Mouse (Mus musculus) hindbrain, embryonic 13.5 days (tissue): ENCODE data around the gene Elmod3. TPM values are rescaled to one million over a fixed set of nuclear protein-coding genes. Genes with fewer than 3 reads are reported as not detected.

ENCODE experiments used
- ATAC-seq: fragments of 200-750 bp; cut with Nextera tagmentation; 2 replicates; pipeline ENCODE4 v1.8.0; 2017; ENCODE audit warnings: moderate TSS enrichment; ENCODE audit not compliant: low FRiP score
- H3K27ac ChIP-seq: fragments of 300-500 bp; sonication (generic); 2 replicates; pipeline ENCODE4 v1.5.1; 2015; ENCODE audit warnings: inconsistent platforms, mild to moderate bottlenecking, moderate library complexity
- H3K27me3 ChIP-seq: fragments of 300-500 bp; sonication (generic); 2 replicates; pipeline ENCODE4 v1.6.1; 2015; ENCODE audit warnings: mild to moderate bottlenecking, inconsistent platforms
- H3K36me3 ChIP-seq: fragments of 300-500 bp; sonication (generic); 2 replicates; pipeline ENCODE4 v1.6.1; 2015; ENCODE audit warnings: mild to moderate bottlenecking, inconsistent platforms
- H3K4me1 ChIP-seq: fragments of 300-500 bp; sonication (generic); replicated peaks from 2 replicates; pipeline ENCODE4 v1.6.1; 2015; ENCODE audit warnings: inconsistent platforms
- H3K4me2 ChIP-seq: fragments of 300-500 bp; sonication (generic); 2 replicates; pipeline ENCODE4 v1.6.1; 2015; ENCODE audit warnings: inconsistent platforms, mild to moderate bottlenecking, moderate library complexity
- H3K4me3 ChIP-seq: fragments of 300-500 bp; sonication (generic); 2 replicates; pipeline ENCODE4 v1.5.1; 2015; ENCODE audit warnings: mild to moderate bottlenecking, inconsistent platforms
- H3K9ac ChIP-seq: fragments of 300-500 bp; sonication (generic); 2 replicates; pipeline ENCODE4 v1.6.1; 2015; ENCODE audit warnings: mild to moderate bottlenecking, inconsistent platforms
- H3K9me3 ChIP-seq: fragments of 300-500 bp; sonication (generic); 2 replicates; pipeline ENCODE4 v1.6.1; 2016; ENCODE audit warnings: inconsistent platforms
- WGBS: fragments of 180-500 bp; shearing (Covaris S2); methylation state at CpG from one replicate; pipeline ENCODE4 v1.1.7; 2015; 5-methylcytosine and 5-hydroxymethylcytosine counted together
- polyA plus RNA-seq: library from polyadenylated mRNA; unstranded; fragments of >200 nt; fragmentation: Nextera tagmentation; extraction: Ambion mirVana; gene quantifications from 2 replicates; pipeline ENCODE4 v1.2.1, GENCODE M21; 2015

The Elmod3 gene
- 15.3 and 15.5 TPM in 2 replicates for polyA plus RNA-seq

GRCm38 (mm10) chr6:72597956-72598753, at the start of gene Elmod3, which contains the start of gene Retsat:
Gene Elmod3 (minus strand): TSS chr6:72598413.
Gene Retsat (plus strand): TSS chr6:72598475.
- Histone ChIP-seq H3K9me3 (no peaks in the 10 kb centered on the region), H3K4me1 (peaks cover 19% of the 10 kb centered on the region), H3K27ac (peak within 1 kb of the TSS; percentile 62), H3K9ac (peak within 1 kb of the TSS; percentile 82), H3K4me2 (peak within 1 kb of the TSS; percentile 80), H3K4me3 (peak within 1 kb of the TSS; percentile 65), H3K36me3 (peaks cover 4% of the 10 kb centered on the region; the same call in 1 of the 2 replicates), H3K27me3 (no peaks in the 10 kb centered on the region)
- 3% methylated on average over 38 of the region's 38 CpGs for WGBS
- ATAC-seq, result peak; percentile 95

DNA sequence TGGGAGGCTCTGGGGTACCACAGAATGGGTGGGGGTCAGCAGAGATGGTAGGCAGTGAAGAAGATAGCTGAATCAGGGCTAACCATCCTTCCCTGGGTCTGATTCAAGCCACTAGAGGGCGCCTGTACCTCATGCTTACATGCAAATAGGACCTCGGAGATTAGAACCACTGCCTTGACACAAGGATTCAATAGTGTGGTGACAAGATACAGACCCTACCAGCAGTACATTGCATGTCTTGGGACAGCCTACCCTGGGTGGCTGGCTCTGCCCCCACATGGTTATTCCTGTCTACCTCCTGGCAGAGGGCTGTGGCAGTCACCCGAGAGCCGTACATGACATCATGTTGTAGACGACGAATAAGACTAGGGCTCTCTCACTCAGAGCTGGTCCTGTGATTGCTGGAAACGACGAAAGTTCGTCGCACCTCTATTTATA, 49.2 kb upstream of the Elmod3 start:
- no peaks in the 10 kb centered on the region for H3K27me3 ChIP-seq
- peaks cover 13% of the 10 kb centered on the region; the same call in 1 of the 2 replicates for H3K4me1 ChIP-seq
- H3K36me3 ChIP-seq, result no peaks in the 10 kb centered on the region
- peak; percentile 71 for ATAC-seq
- H3K9ac ChIP-seq, result no peak overlapping the region
- WGBS, result 69% methylated on average over 10 of the region's 10 CpGs
- H3K27ac ChIP-seq, result no peak overlapping the region
- no peaks in the 10 kb centered on the region for H3K9me3 ChIP-seq
- no peak overlapping the region for H3K4me2 ChIP-seq
- H3K4me3 ChIP-seq, result no peak overlapping the region

DNA sequence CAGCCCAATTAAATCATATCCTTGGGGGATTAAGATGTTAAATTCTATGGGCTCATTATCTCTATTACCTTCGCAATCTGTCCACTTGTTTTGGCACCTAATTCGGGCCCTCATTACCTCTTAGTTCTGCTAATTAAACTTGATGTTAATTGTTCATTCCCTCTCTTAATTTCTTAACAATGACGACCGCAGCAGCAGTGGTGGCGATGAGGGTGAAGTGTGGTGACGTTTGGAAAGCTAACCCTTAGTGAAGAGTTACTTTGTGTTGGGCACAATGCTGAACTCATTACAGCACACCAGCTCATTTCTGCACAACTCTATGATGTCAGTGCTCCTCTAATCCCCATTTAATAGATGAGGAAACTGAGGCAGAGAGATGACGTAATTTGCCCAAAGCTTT, 47.2 kb upstream of the Elmod3 start:
- no peak overlapping the region for H3K4me2 ChIP-seq

GRCm38 (mm10) chr6:72644576-72644975, 46.4 kb upstream of the Elmod3 start:
- Histone ChIP-seq H3K27ac (no peak overlapping the region), H3K9me3 (no peaks in the 10 kb centered on the region), H3K36me3 (no peaks in the 10 kb centered on the region), H3K4me3 (no peak overlapping the region), H3K9ac (no peak overlapping the region), H3K27me3 (no peaks in the 10 kb centered on the region), H3K4me2 (no peak overlapping the region), H3K4me1 (peaks cover 7% of the 10 kb centered on the region; the same call in 1 of the 2 replicates)
- ATAC-seq, result no peak
- 89% methylated on average over 4 of the region's 4 CpGs for WGBS

More for the DNA sequence above, 47.2 kb upstream of the Elmod3 start:
- Histone ChIP-seq H3K9ac (no peak overlapping the region), H3K4me3 (no peak overlapping the region), H3K4me1 (peaks cover 9% of the 10 kb centered on the region; the same call in 1 of the 2 replicates), H3K27me3 (no peaks in the 10 kb centered on the region), H3K27ac (no peak overlapping the region), H3K9me3 (no peaks in the 10 kb centered on the region), H3K36me3 (no peaks in the 10 kb centered on the region)
- ATAC-seq, result no peak
- WGBS, result 73% methylated on average over 7 of the region's 7 CpGs

DNA sequence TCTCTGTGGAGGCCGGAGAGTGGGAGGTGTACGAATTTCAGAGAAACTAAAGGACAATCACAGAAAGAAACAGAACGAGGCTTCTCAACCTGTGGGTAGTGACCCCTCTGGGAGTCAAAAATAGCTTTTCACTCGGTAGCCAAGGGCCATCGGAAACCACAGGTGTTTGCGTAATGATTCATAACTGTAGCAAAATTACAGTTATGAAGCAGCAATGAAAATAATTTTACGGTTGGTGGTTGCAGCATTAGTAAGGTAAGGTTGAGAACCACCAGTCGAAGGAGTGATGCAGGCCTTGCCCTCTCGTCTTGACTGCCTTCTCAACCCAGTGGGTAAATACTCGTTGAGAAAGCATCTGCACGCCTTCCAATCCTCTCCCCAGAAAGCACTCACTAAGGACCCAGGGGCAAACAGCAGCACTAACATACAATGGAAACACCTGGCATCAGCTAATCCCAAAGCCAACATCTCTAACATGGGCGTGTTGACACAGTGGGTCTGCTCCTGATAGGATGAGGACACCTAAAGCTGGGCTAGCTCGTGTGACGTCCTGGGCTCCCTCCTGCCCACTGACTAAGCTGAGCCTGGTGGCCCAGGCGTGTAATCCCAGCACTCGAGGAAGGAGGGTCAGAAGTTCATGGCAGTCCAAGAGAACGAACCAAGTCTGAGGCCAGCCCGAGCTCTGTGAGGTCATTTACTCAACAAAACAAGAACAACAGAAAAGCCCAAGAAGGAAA, 43.2 kb upstream of the Elmod3 start:
- H3K27ac ChIP-seq, result no peak overlapping the region
- H3K9ac ChIP-seq, result no peak overlapping the region
- 86% methylated on average over 18 of the region's 18 CpGs for WGBS
- no peak overlapping the region for H3K4me3 ChIP-seq
- H3K4me1 ChIP-seq, result no peaks in the 10 kb centered on the region
- no peaks in the 10 kb centered on the region for H3K36me3 ChIP-seq
- H3K4me2 ChIP-seq, result no peak overlapping the region
- ATAC-seq, result no peak
- H3K27me3 ChIP-seq, result no peaks in the 10 kb centered on the region
- no peaks in the 10 kb centered on the region for H3K9me3 ChIP-seq

GRCm38 (mm10) chr6:72636940-72637339, 38.7 kb upstream of the Elmod3 start:
- no peaks in the 10 kb centered on the region for H3K27me3 ChIP-seq
- H3K9me3 ChIP-seq, result no peaks in the 10 kb centered on the region
- no peak overlapping the region for H3K4me2 ChIP-seq
- no peak overlapping the region for H3K27ac ChIP-seq
- 0 out of 2 replicates have a peak, but pooled peaks cover 2% of the 10 kb centered on the region for H3K4me1 ChIP-seq
- no peak overlapping the region for H3K9ac ChIP-seq
- WGBS, result 87% methylated on average over 3 of the region's 3 CpGs
- H3K4me3 ChIP-seq, result no peak overlapping the region
- ATAC-seq, result no peak
- no peaks in the 10 kb centered on the region for H3K36me3 ChIP-seq

DNA sequence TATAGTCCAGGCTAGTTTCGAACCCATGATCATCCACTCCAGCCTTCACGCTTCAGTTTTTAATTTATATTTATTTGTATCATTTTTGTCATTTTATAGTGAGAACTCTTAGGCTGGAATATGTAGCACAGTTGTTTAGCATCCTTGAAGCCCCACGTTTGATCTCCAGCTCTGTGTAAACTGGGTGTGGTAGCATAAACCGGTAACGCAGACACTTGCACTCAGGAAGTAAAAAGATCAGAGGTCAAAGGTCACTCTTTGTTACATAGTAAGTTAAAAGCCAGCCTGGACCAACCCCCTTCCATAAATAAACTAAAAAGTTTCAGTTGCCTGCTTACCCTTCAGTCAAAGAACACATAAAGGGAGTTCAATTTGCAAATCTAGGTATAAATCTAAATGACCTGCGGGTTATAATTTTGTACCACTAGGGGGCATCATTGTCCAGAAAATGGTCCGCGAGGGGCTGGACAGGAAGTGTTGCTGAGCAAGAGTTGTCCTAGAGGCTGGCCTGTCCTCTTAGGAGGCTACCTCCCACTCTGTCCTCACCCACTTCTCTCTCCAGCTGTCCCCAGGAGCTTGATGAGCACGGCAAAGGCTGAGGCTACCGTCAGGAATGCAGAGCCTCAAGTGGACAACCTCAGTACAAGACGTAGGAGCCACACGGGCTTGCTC, 37.7 kb upstream of the Elmod3 start:
- Histone ChIP-seq H3K4me3 (no peak overlapping the region), H3K36me3 (no peaks in the 10 kb centered on the region), H3K9ac (no peak overlapping the region), H3K9me3 (no peaks in the 10 kb centered on the region), H3K27me3 (no peaks in the 10 kb centered on the region), H3K4me1 (0 out of 2 replicates have a peak, but pooled peaks cover 2% of the 10 kb centered on the region), H3K4me2 (no peak overlapping the region), H3K27ac (no peak overlapping the region)
- WGBS, result 48% methylated on average over 12 of the region's 12 CpGs
- peak; percentile 37; the same call in 1 of the 2 replicates for ATAC-seq

GRCm38 (mm10) chr6:72634311-72634710, 36.1 kb upstream of the Elmod3 start:
- Histone ChIP-seq H3K9ac (0 out of 2 replicates have a peak overlapping the region, but pooled peaks have one; percentile 35), H3K27me3 (no peaks in the 10 kb centered on the region), H3K9me3 (no peaks in the 10 kb centered on the region), H3K27ac (no peak overlapping the region), H3K4me2 (no peak overlapping the region), H3K4me3 (no peak overlapping the region), H3K36me3 (peaks cover 5% of the 10 kb centered on the region; the same call in 1 of the 2 replicates), H3K4me1 (0 out of 2 replicates have a peak, but pooled peaks cover 2% of the 10 kb centered on the region)
- ATAC-seq, result no peak
- 71% methylated on average over 9 of the region's 10 CpGs for WGBS

- Histone ChIP-seq H3K36me3 (peaks cover 5% of the 10 kb centered on the region; the same call in 1 of the 2 replicates), H3K4me2 (no peak overlapping the region), H3K9ac (peak overlapping the region; percentile 39; the same call in 1 of the 2 replicates), H3K4me3 (no peak overlapping the region), H3K9me3 (no peaks in the 10 kb centered on the region), H3K27ac (no peak overlapping the region), H3K27me3 (no peaks in the 10 kb centered on the region), H3K4me1 (0 out of 2 replicates have a peak, but pooled peaks cover 2% of the 10 kb centered on the region)
- ATAC-seq, result no peak
- 77% methylated on average over 6 of the region's 6 CpGs for WGBS
These were observed 33.5 kb upstream of the Elmod3 start for GRCm38 (mm10) chr6:72631700-72632099.

GRCm38 (mm10) chr6:72630961-72631360, 32.7 kb upstream of the Elmod3 start:
- H3K4me1 ChIP-seq, result no peaks in the 10 kb centered on the region
- H3K9ac ChIP-seq, result no peak overlapping the region
- H3K36me3 ChIP-seq, result peaks cover 5% of the 10 kb centered on the region; the same call in 1 of the 2 replicates
- H3K4me2 ChIP-seq, result no peak overlapping the region
- no peak overlapping the region for H3K27ac ChIP-seq
- 91% methylated on average over 14 of the region's 14 CpGs for WGBS
- H3K27me3 ChIP-seq, result no peaks in the 10 kb centered on the region
- H3K9me3 ChIP-seq, result no peaks in the 10 kb centered on the region
- no peak overlapping the region for H3K4me3 ChIP-seq
- ATAC-seq, result no peak

GRCm38 (mm10) chr6:72630370-72630769, 32.2 kb upstream of the Elmod3 start:
- no peak for ATAC-seq
- Histone ChIP-seq H3K27me3 (no peaks in the 10 kb centered on the region), H3K9me3 (no peaks in the 10 kb centered on the region), H3K4me2 (no peak overlapping the region), H3K36me3 (peaks cover 5% of the 10 kb centered on the region; the same call in 1 of the 2 replicates), H3K27ac (no peak overlapping the region), H3K4me3 (no peak overlapping the region), H3K4me1 (no peaks in the 10 kb centered on the region), H3K9ac (no peak overlapping the region)
- 100% methylated on average over 2 of the region's 2 CpGs for WGBS
